Mouse (Mus musculus): ENCODE results near the gene Lipc.

DNA sequence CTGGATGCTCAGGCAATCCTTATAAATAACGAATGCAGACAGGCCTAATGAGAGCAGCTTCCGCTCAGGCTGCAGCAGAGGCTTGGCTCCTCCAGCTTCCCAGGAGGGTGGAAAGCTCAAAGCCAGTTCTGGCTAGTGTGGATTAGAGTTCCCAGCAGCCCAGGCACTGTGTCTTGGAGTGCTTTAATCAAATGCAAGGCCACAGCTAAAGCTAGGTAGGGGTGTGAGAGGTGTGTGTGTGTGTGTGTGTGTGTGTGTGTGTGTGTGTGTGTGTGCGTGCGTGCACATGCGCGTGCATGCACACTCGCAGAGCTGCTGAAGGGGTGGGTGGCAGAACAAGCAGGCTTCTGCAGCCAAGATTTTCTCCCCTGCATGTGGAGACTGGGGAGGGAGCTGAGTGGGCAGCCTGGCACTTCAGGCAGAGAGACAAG lies 11.4 kb upstream of the Lipc start:
- TF ChIP-seq CTCF (IDR thresholded peaks at IDR 0.05; ENCODE audit: control insufficient read depth, insufficient read depth, low read length), result no peak
- no peak for TF ChIP-seq POLR2A (IDR thresholded peaks at IDR 0.05; ENCODE audit: borderline replicate concordance, control insufficient read depth, low read depth, low read length)

All from bone marrow, adult 2 months (tissue).